Mouse (Mus musculus): ENCODE results near the gene Hoxa6. TPM values are rescaled to one million over a fixed set of nuclear protein-coding genes. Genes with fewer than 3 reads are reported as not detected.

Hoxa6 gene
- polyA plus RNA-seq, 1 experiment from 2014 or later: 0.33 TPM

GRCm38 (mm10) chr6:52221337-52221992 lies 12.9 kb upstream of the Hoxa6 start, which contains the start of gene Hoxa7:
Gene Hoxa7, minus strand, starts transcription at chr6:52221854.
- Histone ChIP-seq H3K9me3 (ENCODE audit: control insufficient read depth, low read length) (no peaks in the 10 kb centered on the region), H3K4me2 (replicated peaks; ENCODE audit: low read depth) (peak within 1 kb of the TSS; percentile 88), H3K27me3 (ENCODE audit: control insufficient read depth, insufficient read depth, low read length) (peaks cover 35% of the 10 kb centered on the region; the same call in 1 of the 2 replicates), H3K9ac (ENCODE audit: low read length) (peak within 1 kb of the TSS; percentile 67), H3K4me1 (replicated peaks; ENCODE audit: control insufficient read depth, insufficient read depth) (no peaks in the 10 kb centered on the region), H3K36me3 (ENCODE audit: control insufficient read depth, insufficient read depth, low read length) (no peaks in the 10 kb centered on the region), H3K4me3 (ENCODE audit: low read depth, low read length) (peak within 1 kb of the TSS; percentile 58), H3K27ac (replicated peaks) (peak within 1 kb of the TSS; percentile 58; the same call in 1 of the 2 replicates)
- DNase-seq (ENCODE audit: low spot score) (peak; percentile 86), ATAC-seq (ENCODE audit: low FRiP score, low TSS enrichment) (peak; percentile 56)
- 1% methylated on average over 46 of the region's 46 CpGs for whole genome bisulfite sequencing
- TF ChIP-seq CTCF (IDR thresholded peaks at IDR 0.05; ENCODE audit: low read depth): peak; percentile 98
- no peak for TF ChIP-seq EP300 (optimal IDR thresholded peaks at IDR 0.05)

- Histone ChIP-seq H3K4me2 (replicated peaks; ENCODE audit: low read depth) (peak overlapping the region; percentile 88), H3K27me3 (ENCODE audit: control insufficient read depth, insufficient read depth, low read length) (peaks cover 33% of the 10 kb centered on the region; the same call in 1 of the 2 replicates)
These were observed 12.4 kb upstream of the Hoxa6 start for GRCm38 (mm10) chr6:52220865-52221310.

GRCm38 (mm10) chr6:52220003-52220864 lies 11.7 kb upstream of the Hoxa6 start:
- WGBS: 46% methylated on average over 32 of the region's 32 CpGs
- ATAC-seq (ENCODE audit: low FRiP score, low TSS enrichment): no peak
- Histone ChIP-seq H3K4me1 (replicated peaks; ENCODE audit: control insufficient read depth, insufficient read depth) (no peaks in the 10 kb centered on the region), H3K9me3 (ENCODE audit: control insufficient read depth, low read length) (no peaks in the 10 kb centered on the region), H3K27ac (replicated peaks) (peak overlapping the region; percentile 36; the same call in 1 of the 2 replicates), H3K4me2 (replicated peaks; ENCODE audit: low read depth) (peak overlapping the region; percentile 88), H3K36me3 (ENCODE audit: control insufficient read depth, insufficient read depth, low read length) (no peaks in the 10 kb centered on the region), H3K4me3 (ENCODE audit: low read depth, low read length) (peak overlapping the region; percentile 58), H3K9ac (ENCODE audit: low read length) (no peak overlapping the region), H3K27me3 (ENCODE audit: control insufficient read depth, insufficient read depth, low read length) (peaks cover 32% of the 10 kb centered on the region; the same call in 1 of the 2 replicates)
- no peak for TF ChIP-seq EP300 (optimal IDR thresholded peaks at IDR 0.05)
- no peak for DNase-seq (ENCODE audit: low spot score)

More at GRCm38 (mm10) chr6:52220865-52221310, 12.4 kb upstream of the Hoxa6 start:
- no peak for DNase-seq (ENCODE audit: low spot score)
- H3K36me3 ChIP-seq (ENCODE audit: control insufficient read depth, insufficient read depth, low read length): no peaks in the 10 kb centered on the region
- peak overlapping the region; percentile 67 for H3K9ac ChIP-seq (ENCODE audit: low read length)
- TF ChIP-seq EP300 (optimal IDR thresholded peaks at IDR 0.05) (no peak), CTCF (IDR thresholded peaks at IDR 0.05; ENCODE audit: low read depth) (no peak)
- no peak overlapping the region for H3K27ac ChIP-seq (replicated peaks)
- 28% methylated on average over 12 of the region's 12 CpGs for WGBS
- H3K9me3 ChIP-seq (ENCODE audit: control insufficient read depth, low read length): no peaks in the 10 kb centered on the region
- peak overlapping the region; percentile 58 for H3K4me3 ChIP-seq (ENCODE audit: low read depth, low read length)
- no peak for ATAC-seq (ENCODE audit: low FRiP score, low TSS enrichment)
- H3K4me1 ChIP-seq (replicated peaks; ENCODE audit: control insufficient read depth, insufficient read depth): no peaks in the 10 kb centered on the region

- WGBS: 51% methylated on average over 9 of the region's 9 CpGs
These were observed 10.9 kb upstream of the Hoxa6 start for GRCm38 (mm10) chr6:52219234-52219942.

DNA sequence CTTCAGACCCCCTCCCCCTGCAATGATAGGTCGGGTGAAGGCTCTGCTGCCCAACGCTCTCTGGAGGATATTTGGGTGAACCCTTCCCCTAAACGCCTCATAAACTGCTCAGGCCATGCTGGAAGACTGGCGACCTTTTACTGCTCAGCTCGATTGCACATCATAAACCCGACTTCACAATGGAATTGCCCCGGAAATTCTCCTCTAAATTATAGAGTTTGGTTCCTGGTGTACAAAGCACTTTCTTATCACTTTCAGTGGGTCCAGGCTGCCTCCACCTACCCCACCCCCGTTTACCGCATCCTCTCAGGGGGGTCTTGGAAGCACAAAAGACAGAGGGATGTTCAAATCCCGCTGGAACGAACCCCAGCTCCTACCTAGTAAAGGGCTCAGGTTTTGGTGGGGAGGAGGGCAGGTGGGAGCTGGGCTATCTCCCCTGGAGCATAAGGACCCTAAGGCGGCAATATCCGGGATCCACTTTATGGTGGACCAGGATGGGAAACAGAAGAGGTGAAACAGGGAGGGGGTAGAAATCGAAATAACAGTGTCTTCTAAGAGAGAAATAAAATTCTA lies 10.2 kb upstream of the Hoxa6 start:
- Histone ChIP-seq H3K9me3 (ENCODE audit: control insufficient read depth, low read length) (no peaks in the 10 kb centered on the region), H3K4me2 (replicated peaks; ENCODE audit: low read depth) (peak overlapping the region; percentile 36; the same call in 1 of the 2 replicates), H3K9ac (ENCODE audit: low read length) (no peak overlapping the region), H3K4me3 (ENCODE audit: low read depth, low read length) (no peak overlapping the region), H3K27me3 (ENCODE audit: control insufficient read depth, insufficient read depth, low read length) (peaks cover 40% of the 10 kb centered on the region; the same call in 1 of the 2 replicates), H3K27ac (replicated peaks) (no peak overlapping the region), H3K4me1 (replicated peaks; ENCODE audit: control insufficient read depth, insufficient read depth) (no peaks in the 10 kb centered on the region), H3K36me3 (ENCODE audit: control insufficient read depth, insufficient read depth, low read length) (no peaks in the 10 kb centered on the region)
- no peak for TF ChIP-seq CTCF (IDR thresholded peaks at IDR 0.05; ENCODE audit: low read depth)
- TF ChIP-seq EP300 (optimal IDR thresholded peaks at IDR 0.05): no peak
- DNase-seq (ENCODE audit: low spot score): no peak
- ATAC-seq (ENCODE audit: low FRiP score, low TSS enrichment): no peak
- 24% methylated on average over 14 of the region's 14 CpGs for WGBS

More at GRCm38 (mm10) chr6:52219234-52219942, 10.9 kb upstream of the Hoxa6 start:
- Histone ChIP-seq H3K4me3 (ENCODE audit: low read depth, low read length) (0 out of 2 replicates have a peak overlapping the region, but pooled peaks have one; percentile 58), H3K9me3 (ENCODE audit: control insufficient read depth, low read length) (no peaks in the 10 kb centered on the region), H3K27me3 (ENCODE audit: control insufficient read depth, insufficient read depth, low read length) (peaks cover 37% of the 10 kb centered on the region; the same call in 1 of the 2 replicates), H3K4me1 (replicated peaks; ENCODE audit: control insufficient read depth, insufficient read depth) (no peaks in the 10 kb centered on the region), H3K9ac (ENCODE audit: low read length) (no peak overlapping the region), H3K27ac (replicated peaks) (no peak overlapping the region), H3K4me2 (replicated peaks; ENCODE audit: low read depth) (no peak overlapping the region), H3K36me3 (ENCODE audit: control insufficient read depth, insufficient read depth, low read length) (no peaks in the 10 kb centered on the region)
- TF ChIP-seq CTCF (IDR thresholded peaks at IDR 0.05; ENCODE audit: low read depth) (no peak), EP300 (optimal IDR thresholded peaks at IDR 0.05) (no peak)
- DNase-seq (ENCODE audit: low spot score) (no peak), ATAC-seq (ENCODE audit: low FRiP score, low TSS enrichment) (no peak)
